8 mouse cellular contexts compared by ENCODE assay signal in genomic region chr14:49171286-49171685, GRCm38 (mm10). TPM values are rescaled to one million over a fixed set of nuclear protein-coding genes. Genes with fewer than 3 reads are reported as not detected.
DNase-seq lines count a peak whose midpoint lies in the region; ATAC-seq and TF ChIP-seq lines count a peak whose summit lies in the region.

No protein-coding gene starts in this region.

- H3K9ac ChIP-seq in kidney, embryonic 14.5 days (ENCODE audit: low read depth, low read length): peak overlapping the region; percentile 95; the same call in 1 of the 2 replicates
- peak overlapping the region; percentile 94 for H3K9ac ChIP-seq in hindbrain, embryonic 11.5 days (ENCODE audit: low read depth, low read length)

- TF ChIP-seq CTCF in bone marrow, adult 2 months (IDR thresholded peaks at IDR 0.05; ENCODE audit: control insufficient read depth, insufficient read depth, low read length): no peak

- ATAC-seq in kidney, embryonic 14.5 days (ENCODE audit: low FRiP score, low TSS enrichment): peak; percentile 24; the same call in 1 of the 2 replicates
- peak; percentile 20; the same call in 1 of the 2 replicates for ATAC-seq in hindbrain, embryonic 11.5 days (ENCODE audit: low FRiP score)

- peak overlapping the region; percentile 67; the same call in 1 of the 2 replicates for H3K27ac ChIP-seq in kidney, embryonic 14.5 days (ENCODE audit: low read depth, low read length)
- H3K27ac ChIP-seq in bone marrow, adult 2 months (ENCODE audit: control insufficient read depth, insufficient read depth, low read depth, low read length, poor library complexity): peak overlapping the region; percentile 64; the same call in 1 of the 2 replicates
- no peak overlapping the region for H3K27ac ChIP-seq in hindbrain, embryonic 11.5 days (ENCODE audit: low read depth, low read length)

- no peak for TF ChIP-seq POLR2A in bone marrow, adult 2 months (IDR thresholded peaks at IDR 0.05; ENCODE audit: borderline replicate concordance, control insufficient read depth, low read depth, low read length)

- no peak for DNase-seq in kidney, adult 11 months
- no peak for DNase-seq in hindbrain, embryonic 11.5 days (ENCODE audit: low spot score)
- DNase-seq in lung, postnatal 10 days: peak; percentile 2
- no peak for DNase-seq in c-Kit-positive CD71-positive TER-119-positive erythroid progenitor cells, embryonic 14.5 days (ENCODE audit: low spot score)
- no peak for DNase-seq in adrenal gland, postnatal 14 days
- no peak for DNase-seq in thymus, postnatal 4 days

- no peaks in the 10 kb centered on the region for H3K27me3 ChIP-seq in kidney, embryonic 14.5 days (ENCODE audit: control insufficient read depth, insufficient read depth, low read length)
- no peaks in the 10 kb centered on the region for H3K27me3 ChIP-seq in hindbrain, embryonic 11.5 days (ENCODE audit: control insufficient read depth, insufficient read depth, low read length)

- no peaks in the 10 kb centered on the region for H3K9me3 ChIP-seq in kidney, embryonic 14.5 days (ENCODE audit: control insufficient read depth, low read length)
- no peaks in the 10 kb centered on the region for H3K9me3 ChIP-seq in hindbrain, embryonic 11.5 days (ENCODE audit: control insufficient read depth, low read length)

- peak overlapping the region; percentile 51 for H3K4me2 ChIP-seq in kidney, embryonic 14.5 days (replicated peaks; ENCODE audit: low read depth, low read length)
- peak overlapping the region; percentile 58 for H3K4me2 ChIP-seq in hindbrain, embryonic 11.5 days (replicated peaks; ENCODE audit: low read depth, low read length)

- H3K36me3 ChIP-seq in kidney, embryonic 14.5 days (ENCODE audit: control insufficient read depth, insufficient read depth, low read length): no peaks in the 10 kb centered on the region; the same call in 1 of the 2 replicates
- no peaks in the 10 kb centered on the region for H3K36me3 ChIP-seq in hindbrain, embryonic 11.5 days (ENCODE audit: control insufficient read depth, insufficient read depth, low read length)

- 37% methylated on average over 8 of the region's 8 CpGs for WGBS in kidney, embryonic 14.5 days
- WGBS in bone marrow, adult 2 months: 47% methylated on average over 8 of the region's 8 CpGs
- 30% methylated on average over 8 of the region's 8 CpGs for WGBS in hindbrain, embryonic 11.5 days

- H3K4me3 ChIP-seq in kidney, embryonic 14.5 days (ENCODE audit: low read length): peak overlapping the region; percentile 85
- H3K4me3 ChIP-seq in bone marrow, adult 2 months (replicated peaks; ENCODE audit: control insufficient read depth, low read depth, low read length): peak overlapping the region; percentile 74
- H3K4me3 ChIP-seq in hindbrain, embryonic 11.5 days (ENCODE audit: low read depth, low read length): peak overlapping the region; percentile 96

- peaks cover 13% of the 10 kb centered on the region for H3K4me1 ChIP-seq in kidney, embryonic 14.5 days (ENCODE audit: control insufficient read depth, insufficient read depth, low read length)
- peaks cover 1% of the 10 kb centered on the region; the same call in 1 of the 2 replicates for H3K4me1 ChIP-seq in bone marrow, adult 2 months (ENCODE audit: control insufficient read depth, insufficient read depth, low read length)
- H3K4me1 ChIP-seq in hindbrain, embryonic 11.5 days (replicated peaks; ENCODE audit: control insufficient read depth, insufficient read depth, low read length): peaks cover 9% of the 10 kb centered on the region

RNA-seq across cellular contexts. Expression of gene Naa30, which starts 0.7 kb away (rescaled TPM):
- polyA plus RNA-seq in kidney, embryonic 14.5 days (2014; fragmentation: Nextera tagmentation; extraction: Ambion mirVana): 13.2 and 16.1 TPM in 2 replicates
- polyA plus RNA-seq in bone marrow, adult 2 months (2011; ENCODE audit: insufficient read depth, insufficient read length, low replicate concordance, missing spikeins): 8.1 and 13.6 TPM in 2 replicates
- polyA plus RNA-seq in hindbrain, embryonic 11.5 days (2014; fragmentation: Nextera tagmentation; extraction: Ambion mirVana): 16.9 and 18.9 TPM in 2 replicates
- 26.5 and 28.8 TPM in 2 replicates for total RNA-seq in adrenal gland, postnatal 14 days (2021)
